Mouse (Mus musculus) midbrain, postnatal 0 days (tissue): ENCODE data around the gene Enah. TPM values are rescaled to one million over a fixed set of nuclear protein-coding genes. Genes with fewer than 3 reads are reported as not detected.

ENCODE experiments used
- ATAC-seq: fragments of 200-750 bp; cut with Nextera tagmentation; 2 replicates; pipeline ENCODE4 v1.8.0; 2017; ENCODE audit warnings: moderate number of reproducible peaks, mild to moderate bottlenecking, moderate TSS enrichment, moderate library complexity; ENCODE audit not compliant: low FRiP score
- DNase-seq: peaks from one replicate; pipeline ENCODE4 v3.0.0-alpha.2; 2015; ENCODE audit warnings: low spot score
- H3K27ac ChIP-seq: fragments of 300-500 bp; sonication (generic); 2 replicates; pipeline ENCODE4 v1.5.1; 2014; ENCODE audit warnings: low read depth, mild to moderate bottlenecking, low read length, mixed read lengths
- H3K27me3 ChIP-seq: fragments of 300-500 bp; sonication (generic); 2 replicates; pipeline ENCODE4 v1.6.1; 2014; ENCODE audit warnings: low read length, control low read depth, mixed read lengths; ENCODE audit not compliant: insufficient read depth
- H3K36me3 ChIP-seq: fragments of 300-500 bp; sonication (generic); 2 replicates; pipeline ENCODE4 v1.6.1; 2014; ENCODE audit warnings: low read length, control low read depth, mixed read lengths; ENCODE audit not compliant: insufficient read depth
- H3K4me1 ChIP-seq: fragments of 300-500 bp; sonication (generic); 2 replicates; pipeline ENCODE4 v1.6.1; 2014; ENCODE audit warnings: mild to moderate bottlenecking, control low read depth, antibody characterized with exemption, low read length, mixed read lengths; ENCODE audit not compliant: insufficient read depth
- H3K4me2 ChIP-seq: fragments of 300-500 bp; sonication (generic); 2 replicates; pipeline ENCODE4 v1.6.1; 2014; ENCODE audit warnings: low read depth, mild to moderate bottlenecking, low read length, mixed read lengths; ENCODE audit not compliant: poor library complexity, severe bottlenecking
- H3K4me3 ChIP-seq: fragments of 300-500 bp; sonication (generic); 2 replicates; pipeline ENCODE4 v1.5.1; 2014; ENCODE audit warnings: low read depth, mild to moderate bottlenecking, low read length, moderate library complexity
- H3K9ac ChIP-seq: fragments of 300-500 bp; sonication (generic); replicated peaks from 2 replicates; pipeline ENCODE4 v1.6.1; 2014; ENCODE audit warnings: mild to moderate bottlenecking, low read length, moderate library complexity, mixed read lengths; ENCODE audit not compliant: poor library complexity, severe bottlenecking
- H3K9me3 ChIP-seq: fragments of 300-500 bp; sonication (generic); 2 replicates; pipeline ENCODE4 v1.6.1; 2016; ENCODE audit warnings: low read length, control low read depth
- CTCF ChIP-seq: IDR thresholded peaks from 2 replicates; pipeline ENCODE4 v1.5.1; 2016; ENCODE audit warnings: antibody characterized with exemption, mild to moderate bottlenecking
- WGBS: fragments of 180-500 bp; shearing (Covaris S2); extraction: QIAGEN DNeasy Blood & Tissue Kit; methylation state at CpG from one replicate; pipeline ENCODE4 v1.1.7; 2014; 5-methylcytosine and 5-hydroxymethylcytosine counted together
- polyA plus RNA-seq: library from polyadenylated mRNA; unstranded; fragments of >200 nt; fragmentation: Nextera tagmentation; extraction: Ambion mirVana; gene quantifications from 2 replicates; pipeline ENCODE4 v1.2.1, GENCODE M21; 2015
- total RNA-seq: library from RNA; depleted of rRNA; stranded (reverse); fragments of >200 nt; gene quantifications from 2 replicates; pipeline ENCODE4 v1.2.3, GENCODE M21; 2014

Gene Enah
- total and polyA plus RNA-seq, 2 experiments from 2014 or later: 23.0 to 78.0 TPM

DNA sequence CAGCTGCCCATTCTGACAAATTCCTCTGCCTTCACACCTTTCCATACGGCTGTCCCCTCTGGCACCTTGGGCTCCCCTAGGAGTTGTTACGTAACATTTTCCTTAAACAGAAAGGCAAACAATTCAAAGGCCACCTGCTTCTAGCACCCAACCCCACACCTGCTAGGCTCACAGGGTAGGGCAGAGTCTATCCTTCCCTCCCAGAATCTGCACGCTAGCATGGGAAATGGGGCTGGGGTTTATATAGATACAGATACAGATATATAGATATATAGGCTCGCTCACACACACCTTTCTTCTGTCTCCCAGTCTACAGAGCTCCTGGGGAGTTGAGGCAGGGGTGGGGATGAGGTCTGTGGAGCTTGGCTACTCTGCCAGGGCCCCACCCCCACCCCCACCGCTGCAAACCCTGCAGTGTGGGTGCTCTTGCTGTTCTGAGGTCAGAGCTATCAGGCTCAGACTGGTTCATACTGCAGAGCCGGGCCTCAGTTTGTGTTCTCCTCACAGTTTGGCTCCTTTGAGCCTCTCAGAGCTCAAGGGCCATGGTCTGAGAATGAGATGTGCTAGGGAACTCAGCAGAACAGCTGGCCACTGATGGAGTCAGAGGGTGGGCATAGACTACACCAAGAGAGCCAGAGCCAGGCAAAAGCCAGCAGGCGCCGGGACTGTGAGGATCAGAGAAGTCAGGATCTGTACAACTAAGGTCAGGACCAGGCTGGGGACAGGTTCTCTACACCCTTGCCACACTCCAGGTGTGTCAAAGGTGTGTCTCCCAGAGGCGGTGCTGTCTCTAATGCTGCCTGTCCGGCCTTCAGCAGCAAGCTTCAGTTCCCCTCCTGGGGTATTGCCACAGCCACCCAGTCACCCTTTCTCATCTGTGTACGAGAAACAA lies 154.6 kb downstream of the Enah start:
- Histone ChIP-seq H3K4me2 (no peak overlapping the region), H3K27ac (no peak overlapping the region), H3K9me3 (no peaks in the 10 kb centered on the region), H3K36me3 (no peaks in the 10 kb centered on the region), H3K4me3 (no peak overlapping the region), H3K4me1 (no peaks in the 10 kb centered on the region), H3K27me3 (no peaks in the 10 kb centered on the region), H3K9ac (no peak overlapping the region)
- WGBS: 83% methylated on average over 11 of the region's 11 CpGs
- ATAC-seq (no peak), DNase-seq (no peak)
- TF ChIP-seq CTCF: no peak

- TF ChIP-seq CTCF: no peak
- no peaks in the 10 kb centered on the region for H3K36me3 ChIP-seq
- H3K9ac ChIP-seq: no peak overlapping the region
- H3K4me3 ChIP-seq: no peak overlapping the region
- H3K27ac ChIP-seq: no peak overlapping the region
- ATAC-seq (no peak), DNase-seq (no peak)
- WGBS: 40% methylated on average over 8 of the region's 8 CpGs
- no peaks in the 10 kb centered on the region for H3K27me3 ChIP-seq
- H3K4me1 ChIP-seq: no peaks in the 10 kb centered on the region
- no peaks in the 10 kb centered on the region for H3K9me3 ChIP-seq
- no peak overlapping the region for H3K4me2 ChIP-seq
Measured at GRCm38 (mm10) chr1:181863431-181863830, 156.4 kb downstream of the Enah start.

GRCm38 (mm10) chr1:181862676-181863374 lies 157.0 kb downstream of the Enah start:
- Histone ChIP-seq H3K9me3 (no peaks in the 10 kb centered on the region), H3K36me3 (no peaks in the 10 kb centered on the region), H3K4me1 (no peaks in the 10 kb centered on the region), H3K27ac (no peak overlapping the region), H3K4me2 (no peak overlapping the region), H3K4me3 (no peak overlapping the region), H3K27me3 (no peaks in the 10 kb centered on the region), H3K9ac (no peak overlapping the region)
- no peak for DNase-seq
- ATAC-seq: no peak
- no peak for TF ChIP-seq CTCF
- WGBS: 43% methylated on average over 16 of the region's 16 CpGs

- H3K9ac ChIP-seq: no peak overlapping the region
- no peak overlapping the region for H3K4me3 ChIP-seq
- no peaks in the 10 kb centered on the region for H3K4me1 ChIP-seq
- WGBS: 87% methylated on average over 2 of the region's 2 CpGs
- no peak overlapping the region for H3K27ac ChIP-seq
- H3K36me3 ChIP-seq: no peaks in the 10 kb centered on the region
- no peak for DNase-seq
- ATAC-seq: no peak
- no peak for TF ChIP-seq CTCF
- H3K9me3 ChIP-seq: no peaks in the 10 kb centered on the region
- H3K4me2 ChIP-seq: no peak overlapping the region
- H3K27me3 ChIP-seq: no peaks in the 10 kb centered on the region
Measured at GRCm38 (mm10) chr1:181861181-181861902, 158.4 kb downstream of the Enah start.

GRCm38 (mm10) chr1:181860659-181861058 lies 159.1 kb downstream of the Enah start:
- no peaks in the 10 kb centered on the region for H3K36me3 ChIP-seq
- no peak overlapping the region for H3K4me3 ChIP-seq
- no peak for TF ChIP-seq CTCF
- no peaks in the 10 kb centered on the region for H3K27me3 ChIP-seq
- DNase-seq (no peak), ATAC-seq (no peak)
- no peak overlapping the region for H3K4me2 ChIP-seq
- 60% methylated on average over 5 of the region's 5 CpGs for WGBS
- no peaks in the 10 kb centered on the region for H3K4me1 ChIP-seq
- no peak overlapping the region for H3K9ac ChIP-seq
- no peak overlapping the region for H3K27ac ChIP-seq
- H3K9me3 ChIP-seq: no peaks in the 10 kb centered on the region
